Mouse (Mus musculus): ENCODE results near the gene Uaca. TPM values are rescaled to one million over a fixed set of nuclear protein-coding genes. Genes with fewer than 3 reads are reported as not detected.

Gene Uaca
- total RNA-seq, 2 experiments from 2014 or later = 0.07 TPM; not detected in 1

Other genes starting within 250 kb of the Uaca start
- 2.8 and 3.0 TPM in 2 replicates for gene Lrrc49, start 106.4 kb upstream of the Uaca start, total RNA-seq (2015)
- gene Lrrc49, start 106.4 kb upstream of the Uaca start, total RNA-seq (2017) = 3.6 and 5.1 TPM in 2 replicates
- not detected in 2 replicates for gene Larp6, start 81.6 kb upstream of the Uaca start, total RNA-seq (2015)
- gene Larp6, start 81.6 kb upstream of the Uaca start, total RNA-seq (2017) = 0.33 TPM in 1 of 2 replicates, not detected in the other

Measured in megakaryocyte, adult 5-6 weeks (primary cell).